Mouse (Mus musculus): ENCODE data around the gene Ranbp17. TPM values are rescaled to one million over a fixed set of nuclear protein-coding genes. Genes with fewer than 3 reads are reported as not detected.
A peak's percentile ranks its signal among the peaks of the same experiment; 100 is the strongest.

The Ranbp17 gene
- polyA plus RNA-seq, 1 experiment from 2014 or later: 4.2 TPM

DNA sequence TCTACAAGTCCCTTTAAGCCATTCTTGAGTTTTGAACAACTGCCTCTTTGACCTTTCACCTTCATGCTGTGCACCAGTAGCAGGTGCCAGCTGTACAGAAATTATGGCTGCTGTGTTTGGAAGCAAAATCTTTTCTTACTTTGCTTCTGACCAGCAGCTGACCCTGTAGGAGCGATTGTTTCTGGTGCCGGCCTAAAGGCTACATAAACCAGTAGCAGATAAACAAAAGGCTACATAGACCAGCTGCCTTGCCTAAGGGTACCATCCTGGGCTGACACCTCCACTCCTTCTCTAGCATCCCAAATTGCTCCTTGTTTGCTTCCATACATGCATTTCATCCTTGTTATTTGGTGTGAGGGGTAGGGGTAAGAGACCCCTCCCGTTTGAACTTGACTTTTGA, 279.4 kb downstream of the Ranbp17 start:
- H3K9me3 ChIP-seq (replicated peaks): no peaks in the 10 kb centered on the region
- H3K4me1 ChIP-seq: no peaks in the 10 kb centered on the region
- no peak overlapping the region for H3K27ac ChIP-seq (replicated peaks)
- no peak overlapping the region for H3K4me3 ChIP-seq (replicated peaks)
- no peak overlapping the region for H3K4me2 ChIP-seq (replicated peaks)
- H3K36me3 ChIP-seq: no peaks in the 10 kb centered on the region
- H3K9ac ChIP-seq: no peak overlapping the region
- 58% methylated on average over 3 of the region's 3 CpGs for WGBS
- ATAC-seq (ENCODE audit: insufficient number of reproducible peaks, low FRiP score, low TSS enrichment, low read depth): no peak
- no peaks in the 10 kb centered on the region for H3K27me3 ChIP-seq

- 79% methylated on average over 5 of the region's 5 CpGs for WGBS
- Histone ChIP-seq H3K4me2 (replicated peaks) (no peak overlapping the region), H3K9ac (no peak overlapping the region), H3K36me3 (no peaks in the 10 kb centered on the region), H3K4me3 (replicated peaks) (no peak overlapping the region), H3K27me3 (no peaks in the 10 kb centered on the region), H3K9me3 (replicated peaks) (no peaks in the 10 kb centered on the region), H3K27ac (replicated peaks) (no peak overlapping the region), H3K4me1 (no peaks in the 10 kb centered on the region)
- ATAC-seq (ENCODE audit: insufficient number of reproducible peaks, low FRiP score, low TSS enrichment, low read depth): no peak
These were observed 281.5 kb downstream of the Ranbp17 start for GRCm38 (mm10) chr11:33232056-33232455.

GRCm38 (mm10) chr11:33228186-33228585, 285.4 kb downstream of the Ranbp17 start:
- Histone ChIP-seq H3K27ac (replicated peaks) (no peak overlapping the region), H3K4me2 (replicated peaks) (no peak overlapping the region), H3K9ac (no peak overlapping the region), H3K27me3 (no peaks in the 10 kb centered on the region), H3K4me1 (no peaks in the 10 kb centered on the region), H3K9me3 (replicated peaks) (no peaks in the 10 kb centered on the region), H3K4me3 (replicated peaks) (no peak overlapping the region), H3K36me3 (no peaks in the 10 kb centered on the region)
- 87% methylated on average over 2 of the region's 2 CpGs for WGBS
- no peak for ATAC-seq (ENCODE audit: insufficient number of reproducible peaks, low FRiP score, low TSS enrichment, low read depth)

DNA sequence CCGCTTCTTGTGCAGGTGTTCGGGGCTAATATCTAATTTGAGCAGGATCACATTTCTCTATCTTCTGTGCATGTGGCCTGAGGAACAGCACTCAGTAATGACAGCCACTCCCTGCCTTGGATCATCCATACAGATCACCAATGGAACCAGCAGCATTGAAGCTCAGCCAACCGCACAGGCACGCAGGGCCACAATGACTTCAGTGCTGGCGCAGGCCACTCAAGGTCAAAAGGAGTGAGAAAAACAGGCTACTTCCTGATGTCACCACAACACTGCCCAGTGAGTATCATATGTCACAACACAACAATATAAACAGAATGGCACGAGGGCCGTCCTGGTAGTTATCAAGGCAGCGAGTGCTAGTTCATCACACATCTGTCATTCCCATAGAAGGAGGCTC, 287.0 kb downstream of the Ranbp17 start:
- Histone ChIP-seq H3K27me3 (no peaks in the 10 kb centered on the region), H3K4me1 (peaks cover 9% of the 10 kb centered on the region), H3K4me2 (replicated peaks) (no peak overlapping the region), H3K9ac (no peak overlapping the region), H3K4me3 (replicated peaks) (no peak overlapping the region), H3K27ac (replicated peaks) (no peak overlapping the region), H3K9me3 (replicated peaks) (no peaks in the 10 kb centered on the region), H3K36me3 (no peaks in the 10 kb centered on the region)
- WGBS: 74% methylated on average over 8 of the region's 8 CpGs
- ATAC-seq (ENCODE audit: insufficient number of reproducible peaks, low FRiP score, low TSS enrichment, low read depth): no peak

DNA sequence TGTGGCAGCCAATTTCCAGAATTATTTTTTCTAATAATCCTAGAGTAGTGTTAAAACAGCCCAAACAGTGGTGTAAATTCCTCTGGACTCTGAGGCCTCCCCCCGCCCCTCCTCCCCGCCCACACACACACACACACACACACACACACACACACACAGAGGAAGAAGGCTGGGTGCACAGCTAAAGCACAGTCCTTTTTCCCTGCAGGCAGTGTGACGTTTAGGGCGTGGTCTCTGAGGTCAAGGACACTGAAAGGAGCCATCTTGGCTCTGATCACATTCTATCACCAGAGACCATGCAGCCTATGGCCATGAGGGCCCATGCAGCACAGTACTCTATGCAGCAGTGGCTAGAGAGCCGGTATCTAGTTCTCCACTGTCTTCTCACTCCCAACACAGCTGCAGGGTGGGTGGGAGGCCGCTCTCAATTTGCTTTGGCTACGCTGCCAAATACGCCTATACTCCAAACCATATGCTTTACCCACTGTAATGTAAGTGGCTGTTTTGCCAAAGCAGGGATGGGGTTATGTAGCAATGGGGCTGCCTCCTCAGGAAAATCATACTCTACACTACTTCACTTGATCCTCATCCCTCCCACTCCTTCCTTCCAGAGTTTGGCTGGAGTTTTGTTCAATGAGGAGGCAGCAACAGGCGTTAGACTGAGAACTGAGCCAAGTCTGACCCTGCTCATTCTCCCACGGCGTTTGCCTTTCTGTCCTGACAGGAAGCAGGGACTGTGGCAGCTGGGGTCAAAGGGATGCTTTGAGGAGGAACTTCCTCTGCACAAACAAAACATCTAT, 291.8 kb downstream of the Ranbp17 start:
- Histone ChIP-seq H3K9me3 (replicated peaks) (no peaks in the 10 kb centered on the region), H3K4me2 (replicated peaks) (no peak overlapping the region; the same call in 1 of the 2 replicates), H3K4me3 (replicated peaks) (no peak overlapping the region), H3K4me1 (peaks cover 20% of the 10 kb centered on the region), H3K27ac (replicated peaks) (0 out of 2 replicates have a peak overlapping the region, but pooled peaks have one; percentile 3), H3K36me3 (no peaks in the 10 kb centered on the region), H3K27me3 (peaks cover 12% of the 10 kb centered on the region; the same call in 1 of the 2 replicates), H3K9ac (no peak overlapping the region)
- 42% methylated on average over 11 of the region's 11 CpGs for WGBS
- ATAC-seq (ENCODE audit: insufficient number of reproducible peaks, low FRiP score, low TSS enrichment, low read depth): peak; percentile 77

DNA sequence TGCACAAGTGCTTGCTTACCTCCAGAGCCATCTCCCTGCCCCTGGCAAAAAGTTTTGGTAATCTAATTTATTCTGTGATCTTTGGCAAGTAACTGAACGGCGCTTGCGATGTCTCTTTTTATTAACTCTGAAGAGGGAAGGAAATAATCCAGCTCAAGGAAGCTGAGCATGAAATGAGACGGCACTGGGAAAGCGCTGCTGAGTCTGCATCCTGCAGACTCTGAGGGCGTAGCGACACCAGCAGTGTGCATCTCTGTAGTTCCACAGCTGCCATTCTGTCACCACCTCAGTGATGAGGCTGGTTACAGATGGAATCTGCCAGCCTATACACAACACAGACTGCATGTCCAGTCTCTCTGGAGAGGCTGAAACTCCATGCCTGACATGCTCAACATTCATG, 292.8 kb downstream of the Ranbp17 start:
- no peaks in the 10 kb centered on the region for H3K9me3 ChIP-seq (replicated peaks)
- peaks cover 20% of the 10 kb centered on the region for H3K4me1 ChIP-seq
- H3K27ac ChIP-seq (replicated peaks): no peak overlapping the region
- no peak overlapping the region for H3K9ac ChIP-seq
- H3K4me2 ChIP-seq (replicated peaks): no peak overlapping the region
- no peaks in the 10 kb centered on the region for H3K36me3 ChIP-seq
- no peak overlapping the region for H3K4me3 ChIP-seq (replicated peaks)
- peaks cover 14% of the 10 kb centered on the region; the same call in 1 of the 2 replicates for H3K27me3 ChIP-seq
- no peak for ATAC-seq (ENCODE audit: insufficient number of reproducible peaks, low FRiP score, low TSS enrichment, low read depth)
- WGBS: 42% methylated on average over 7 of the region's 7 CpGs

DNA sequence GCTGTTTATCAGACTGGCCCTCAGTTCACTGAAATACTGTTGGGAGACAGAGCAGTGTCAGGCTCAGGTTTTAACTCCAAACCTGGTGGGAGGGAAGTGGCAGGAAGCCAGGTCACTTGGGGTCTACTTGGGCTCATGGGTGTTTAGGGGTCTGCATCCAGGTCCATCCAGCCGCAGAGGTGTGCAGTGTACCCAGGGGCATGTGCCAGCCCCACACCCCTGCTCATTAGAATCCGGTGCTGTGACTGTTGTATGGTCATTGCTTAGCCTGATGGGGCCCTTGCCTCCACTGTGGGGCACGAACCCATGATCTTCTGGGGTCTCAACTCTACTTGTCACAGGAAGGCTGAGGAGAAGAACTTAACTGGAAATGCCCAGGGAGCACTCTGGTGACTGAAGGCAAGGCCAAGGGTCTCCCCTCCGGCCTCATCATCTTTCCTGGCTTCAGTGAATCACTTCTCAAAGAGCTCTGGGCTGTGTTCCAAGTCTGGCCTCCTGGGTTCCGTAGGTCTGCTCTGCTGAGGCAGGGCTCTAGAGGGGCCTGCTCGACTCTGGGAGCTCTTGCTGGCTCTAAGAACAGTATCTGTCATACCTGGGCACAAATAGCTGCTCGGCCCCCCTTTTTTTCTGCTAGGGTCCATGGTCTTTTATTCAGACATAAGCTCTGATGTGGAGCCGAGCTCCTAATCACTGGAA, 296.0 kb downstream of the Ranbp17 start:
- Histone ChIP-seq H3K36me3 (no peaks in the 10 kb centered on the region), H3K27me3 (peaks cover 18% of the 10 kb centered on the region; the same call in 1 of the 2 replicates), H3K4me1 (peaks cover 20% of the 10 kb centered on the region), H3K9ac (no peak overlapping the region), H3K4me2 (replicated peaks) (no peak overlapping the region), H3K4me3 (replicated peaks) (no peak overlapping the region), H3K9me3 (replicated peaks) (no peaks in the 10 kb centered on the region), H3K27ac (replicated peaks) (no peak overlapping the region)
- ATAC-seq (ENCODE audit: insufficient number of reproducible peaks, low FRiP score, low TSS enrichment, low read depth): no peak
- WGBS: 62% methylated on average over 8 of the region's 8 CpGs

GRCm38 (mm10) chr11:33207411-33207810, 306.1 kb downstream of the Ranbp17 start:
- Histone ChIP-seq H3K9me3 (replicated peaks) (no peaks in the 10 kb centered on the region), H3K4me1 (peaks cover 18% of the 10 kb centered on the region), H3K36me3 (no peaks in the 10 kb centered on the region), H3K27ac (replicated peaks) (no peak overlapping the region), H3K9ac (no peak overlapping the region), H3K27me3 (peaks cover 64% of the 10 kb centered on the region), H3K4me3 (replicated peaks) (no peak overlapping the region), H3K4me2 (replicated peaks) (no peak overlapping the region)
- 87% methylated on average over 2 of the region's 2 CpGs for WGBS
- no peak for ATAC-seq (ENCODE audit: insufficient number of reproducible peaks, low FRiP score, low TSS enrichment, low read depth)

DNA sequence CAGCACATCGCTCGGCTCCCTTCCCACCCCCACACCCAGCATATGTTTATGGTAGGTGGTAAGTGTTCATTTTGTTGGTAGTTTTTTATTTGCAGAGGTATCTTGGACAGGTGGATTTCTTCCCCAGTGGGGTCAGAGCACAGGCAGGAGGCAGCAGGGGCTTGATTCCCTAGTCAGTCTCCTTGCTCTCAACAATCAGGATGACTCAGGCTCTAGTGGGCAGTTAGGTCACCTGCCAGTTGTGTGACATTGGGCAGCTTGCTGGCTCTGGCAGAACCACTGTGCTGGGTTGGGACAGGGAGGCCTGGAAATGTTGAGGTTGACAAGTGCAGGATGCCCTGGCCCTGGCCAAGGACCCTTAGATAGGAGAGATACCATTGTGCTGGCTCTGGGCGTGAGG, 308.6 kb downstream of the Ranbp17 start:
- H3K4me3 ChIP-seq (replicated peaks): no peak overlapping the region
- peaks cover 88% of the 10 kb centered on the region for H3K27me3 ChIP-seq
- no peak overlapping the region for H3K9ac ChIP-seq
- no peak overlapping the region for H3K27ac ChIP-seq (replicated peaks)
- no peak for ATAC-seq (ENCODE audit: insufficient number of reproducible peaks, low FRiP score, low TSS enrichment, low read depth)
- H3K4me1 ChIP-seq: peaks cover 41% of the 10 kb centered on the region
- no peak overlapping the region for H3K4me2 ChIP-seq (replicated peaks)
- no peaks in the 10 kb centered on the region for H3K36me3 ChIP-seq
- 12% methylated on average over 3 of the region's 3 CpGs for WGBS
- no peaks in the 10 kb centered on the region for H3K9me3 ChIP-seq (replicated peaks)

GRCm38 (mm10) chr11:33204329-33204705, 309.2 kb downstream of the Ranbp17 start:
- Histone ChIP-seq H3K9me3 (replicated peaks) (no peaks in the 10 kb centered on the region), H3K4me3 (replicated peaks) (peak overlapping the region; percentile 24), H3K27ac (replicated peaks) (no peak overlapping the region), H3K9ac (no peak overlapping the region), H3K4me2 (replicated peaks) (no peak overlapping the region), H3K36me3 (no peaks in the 10 kb centered on the region), H3K27me3 (peaks cover 93% of the 10 kb centered on the region), H3K4me1 (peaks cover 41% of the 10 kb centered on the region)
- ATAC-seq (ENCODE audit: insufficient number of reproducible peaks, low FRiP score, low TSS enrichment, low read depth): no peak
- 2% methylated on average over 18 of the region's 18 CpGs for WGBS

DNA sequence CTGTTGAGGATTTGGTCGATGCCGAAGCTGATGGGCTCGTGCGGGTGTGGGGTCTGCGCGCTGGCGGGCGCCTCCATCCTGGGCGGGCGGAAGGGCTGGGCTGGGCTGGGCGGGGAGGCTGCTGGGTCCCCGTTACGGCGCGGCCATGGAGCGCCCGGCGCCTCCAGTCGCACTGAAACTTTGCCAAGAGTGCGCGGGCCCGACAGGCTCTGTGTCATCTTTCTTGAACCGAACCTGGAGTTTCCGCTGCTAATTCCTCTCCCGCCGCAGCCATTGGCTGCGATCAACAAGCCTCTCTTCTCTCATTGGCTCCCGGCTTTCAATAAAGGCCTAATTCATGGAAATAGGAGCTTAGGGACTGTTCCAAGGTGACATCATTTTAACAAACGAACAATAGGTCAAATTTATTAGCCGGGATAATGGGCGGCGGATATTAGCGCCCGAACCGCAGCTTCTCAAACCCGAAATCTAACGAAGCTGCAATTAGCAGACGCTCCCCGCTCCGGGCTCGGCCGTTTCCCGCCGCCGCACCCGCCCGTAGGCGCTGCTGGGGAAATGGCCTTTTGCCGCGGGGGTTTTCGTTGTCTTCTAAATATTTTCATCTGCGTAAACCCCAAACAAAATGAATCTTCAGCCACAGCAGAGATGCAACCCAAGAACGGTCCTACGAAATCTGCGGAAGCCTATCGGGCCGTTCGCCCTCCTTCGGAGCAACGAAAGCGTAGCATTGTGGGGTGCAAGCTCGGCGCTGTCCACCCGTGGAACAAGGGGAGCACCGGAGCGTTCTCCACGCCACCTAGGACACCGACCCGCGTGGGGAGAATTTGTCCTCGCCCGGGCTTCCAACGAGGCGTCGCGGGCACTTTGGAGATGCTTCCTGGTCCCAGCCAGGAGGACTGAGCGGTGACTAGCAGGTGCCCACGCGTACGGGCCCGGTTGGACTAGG, 309.9 kb downstream of the Ranbp17 start, which contains the start of gene Tlx3:
TSS of gene Tlx3 (minus strand) at position 207 of the 946 bp plus-strand sequence.
- WGBS: under 1% methylated on average over 81 of the region's 81 CpGs
- H3K27me3 ChIP-seq: peaks cover 98% of the 10 kb centered on the region
- no peaks in the 10 kb centered on the region for H3K36me3 ChIP-seq
- H3K9me3 ChIP-seq (replicated peaks): no peaks in the 10 kb centered on the region
- no peak within 1 kb of the TSS for H3K27ac ChIP-seq (replicated peaks)
- H3K4me2 ChIP-seq (replicated peaks): peak within 1 kb of the TSS; percentile 54
- H3K9ac ChIP-seq: no peak within 1 kb of the TSS
- peak within 1 kb of the TSS; percentile 24 for H3K4me3 ChIP-seq (replicated peaks)
- ATAC-seq (ENCODE audit: insufficient number of reproducible peaks, low FRiP score, low TSS enrichment, low read depth): peak; percentile 21; the same call in 1 of the 2 replicates
- H3K4me1 ChIP-seq: peaks cover 41% of the 10 kb centered on the region

Data from embryonic facial prominence, embryonic 15.5 days (tissue).